Mouse (Mus musculus) neural tube, embryonic 15.5 days (tissue): ENCODE measurements around the gene Mthfs. TPM values are rescaled to one million over a fixed set of nuclear protein-coding genes. Genes with fewer than 3 reads are reported as not detected.

Experiments
- ATAC-seq: fragments of 200-750 bp; cut with Nextera tagmentation; 2 replicates; pipeline ENCODE4 v1.8.0; 2017; ENCODE audit warnings: mild to moderate bottlenecking, moderate TSS enrichment, moderate library complexity; ENCODE audit not compliant: low FRiP score
- H3K27ac ChIP-seq: fragments of 300-500 bp; sonication (generic); replicated peaks from 2 replicates; pipeline ENCODE4 v1.5.1; 2015; ENCODE audit warnings: mild to moderate bottlenecking, inconsistent platforms
- H3K27me3 ChIP-seq: fragments of 300-500 bp; sonication (generic); replicated peaks from 2 replicates; pipeline ENCODE4 v1.6.1; 2015; ENCODE audit warnings: inconsistent platforms
- H3K36me3 ChIP-seq: fragments of 300-500 bp; sonication (generic); 2 replicates; pipeline ENCODE4 v1.6.1; 2015; ENCODE audit warnings: inconsistent platforms
- H3K4me1 ChIP-seq: fragments of 300-500 bp; sonication (generic); 2 replicates; pipeline ENCODE4 v1.6.1; 2015; ENCODE audit warnings: inconsistent platforms
- H3K4me2 ChIP-seq: fragments of 300-500 bp; sonication (generic); 2 replicates; pipeline ENCODE4 v1.6.1; 2015; ENCODE audit warnings: inconsistent platforms, mild to moderate bottlenecking, moderate library complexity
- H3K4me3 ChIP-seq: fragments of 300-500 bp; sonication (generic); replicated peaks from 2 replicates; pipeline ENCODE4 v1.5.1; 2015; ENCODE audit warnings: mild to moderate bottlenecking, inconsistent platforms
- H3K9ac ChIP-seq: fragments of 300-500 bp; sonication (generic); replicated peaks from 2 replicates; pipeline ENCODE4 v1.6.1; 2015; ENCODE audit warnings: mild to moderate bottlenecking, inconsistent platforms
- H3K9me3 ChIP-seq: fragments of 300-500 bp; sonication (generic); replicated peaks from 2 replicates; pipeline ENCODE4 v1.6.1; 2016; ENCODE audit warnings: inconsistent platforms
- WGBS: fragments of 180-500 bp; shearing (Covaris S2); methylation state at CpG from one replicate; pipeline ENCODE4 v1.1.7; 2015; ENCODE audit warnings: mixed read lengths; 5-methylcytosine and 5-hydroxymethylcytosine counted together
- polyA plus RNA-seq: library from polyadenylated mRNA; unstranded; fragments of >200 nt; fragmentation: Nextera tagmentation; extraction: Ambion mirVana; gene quantifications from 2 replicates; pipeline ENCODE4 v1.2.1, GENCODE M21; 2015

The Mthfs gene
- polyA plus RNA-seq, 1 experiment from 2014 or later = 17.2 TPM

- peak; percentile 49 for ATAC-seq
These were observed 98.1 kb downstream of the Mthfs start for GRCm38 (mm10) chr9:89308357-89309194.

GRCm38 (mm10) chr9:89309195-89309535, 98.7 kb downstream of the Mthfs start:
- H3K4me3 ChIP-seq = no peak overlapping the region
- no peaks in the 10 kb centered on the region for H3K9me3 ChIP-seq
- H3K27me3 ChIP-seq = no peaks in the 10 kb centered on the region
- 68% methylated on average over 2 of the region's 2 CpGs for WGBS
- no peaks in the 10 kb centered on the region for H3K36me3 ChIP-seq
- no peak overlapping the region for H3K27ac ChIP-seq
- H3K4me2 ChIP-seq = no peak overlapping the region
- H3K9ac ChIP-seq = no peak overlapping the region
- no peak for ATAC-seq
- H3K4me1 ChIP-seq = peaks cover 6% of the 10 kb centered on the region; the same call in 1 of the 2 replicates

More at GRCm38 (mm10) chr9:89308357-89309194, 98.1 kb downstream of the Mthfs start:
- Histone ChIP-seq H3K36me3 (no peaks in the 10 kb centered on the region), H3K4me2 (no peak overlapping the region), H3K4me1 (peaks cover 6% of the 10 kb centered on the region; the same call in 1 of the 2 replicates), H3K9me3 (no peaks in the 10 kb centered on the region), H3K4me3 (no peak overlapping the region), H3K9ac (no peak overlapping the region), H3K27me3 (no peaks in the 10 kb centered on the region), H3K27ac (0 out of 2 replicates have a peak overlapping the region, but pooled peaks have one; percentile 23)
- 40% methylated on average over 7 of the region's 7 CpGs for WGBS

- ATAC-seq = no peak
- no peaks in the 10 kb centered on the region for H3K36me3 ChIP-seq
- WGBS = 53% methylated on average over 2 of the region's 2 CpGs
These were observed 101.2 kb downstream of the Mthfs start for GRCm38 (mm10) chr9:89311649-89312048.

GRCm38 (mm10) chr9:89373731-89374130, 163.3 kb downstream of the Mthfs start:
- Histone ChIP-seq H3K4me2 (no peak overlapping the region), H3K4me3 (no peak overlapping the region), H3K27me3 (no peaks in the 10 kb centered on the region), H3K9ac (no peak overlapping the region), H3K36me3 (no peaks in the 10 kb centered on the region), H3K4me1 (no peaks in the 10 kb centered on the region), H3K9me3 (no peaks in the 10 kb centered on the region), H3K27ac (no peak overlapping the region)
- ATAC-seq = no peak
- 91% methylated on average over 1 of the region's 1 CpGs for WGBS

More at GRCm38 (mm10) chr9:89311649-89312048, 101.2 kb downstream of the Mthfs start:
- peaks cover 6% of the 10 kb centered on the region; the same call in 1 of the 2 replicates for H3K4me1 ChIP-seq
- H3K27ac ChIP-seq = no peak overlapping the region
- no peak overlapping the region for H3K9ac ChIP-seq
- no peak overlapping the region for H3K4me3 ChIP-seq
- no peaks in the 10 kb centered on the region for H3K9me3 ChIP-seq
- no peak overlapping the region for H3K4me2 ChIP-seq
- H3K27me3 ChIP-seq = no peaks in the 10 kb centered on the region

- Histone ChIP-seq H3K4me2 (no peak overlapping the region), H3K27ac (no peak overlapping the region), H3K4me3 (no peak overlapping the region), H3K9me3 (no peaks in the 10 kb centered on the region), H3K9ac (no peak overlapping the region), H3K36me3 (no peaks in the 10 kb centered on the region), H3K27me3 (no peaks in the 10 kb centered on the region), H3K4me1 (no peaks in the 10 kb centered on the region)
- WGBS = 86% methylated on average over 4 of the region's 4 CpGs
- no peak for ATAC-seq
These were observed 164.2 kb downstream of the Mthfs start for GRCm38 (mm10) chr9:89374650-89375049.

GRCm38 (mm10) chr9:89403031-89403430, 192.6 kb downstream of the Mthfs start:
- Histone ChIP-seq H3K9me3 (no peaks in the 10 kb centered on the region), H3K4me1 (no peaks in the 10 kb centered on the region), H3K27me3 (no peaks in the 10 kb centered on the region), H3K36me3 (no peaks in the 10 kb centered on the region), H3K4me3 (no peak overlapping the region), H3K9ac (no peak overlapping the region), H3K27ac (no peak overlapping the region), H3K4me2 (no peak overlapping the region)
- WGBS = 92% methylated on average over 1 of the region's 1 CpGs
- no peak for ATAC-seq

Other genes with a start within 250 kb of the Mthfs start
- not detected in 2 replicates for gene Trim43b, start 117.8 kb upstream of the Mthfs start, polyA plus RNA-seq
- 1.9 and 3.3 TPM in 2 replicates for gene Bcl2a1b, start 11.5 kb upstream of the Mthfs start, polyA plus RNA-seq
- gene Gm29094, start 11.3 kb upstream of the Mthfs start, polyA plus RNA-seq = 0.61 and 1.3 TPM in 2 replicates